Comparison of ENCODE assay signal across 8 mouse cellular contexts in genomic region chr15:85000984-85001982, GRCm38 (mm10). TPM values are rescaled to one million over a fixed set of nuclear protein-coding genes. Genes with fewer than 3 reads are reported as not detected.
DNase-seq lines count a peak whose midpoint lies in the region; ATAC-seq and TF ChIP-seq lines count a peak whose summit lies in the region.

No protein-coding gene starts in this region.

- H3K9ac ChIP-seq in heart, embryonic 14.5 days (ENCODE audit: low read length): no peak overlapping the region

- peak; percentile 99 for TF ChIP-seq CTCF in C2C12 (IDR thresholded peaks at IDR 0.05; ENCODE audit: control insufficient read depth, insufficient read depth, insufficient read length)

- no peak overlapping the region for H3K27ac ChIP-seq in heart, embryonic 14.5 days (replicated peaks in 1 of 2; ENCODE audit: control insufficient read depth in 1 of 2, insufficient read depth in 1 of 2, low read depth in 2 of 2, low read length in 2 of 2)

- no peaks in the 10 kb centered on the region for H3K9me3 ChIP-seq in heart, embryonic 14.5 days (ENCODE audit: control insufficient read depth, low read length)

- DNase-seq in adrenal gland, adult 2 months: peak; percentile 80
- peak; percentile 90 for DNase-seq in embryo, embryonic 11 days
- DNase-seq in kidney, postnatal 36 days: peak; percentile 77 to 91
- DNase-seq in lung, adult 18-20 months: peak; percentile 69 to 75
- DNase-seq in retina, adult 2 months (ENCODE audit: low read depth, low spot score): peak; percentile 23
- DNase-seq in thymus, postnatal 10 days (ENCODE audit: low spot score in 2 of 2): peak; percentile 57 to 84

- H3K27me3 ChIP-seq in C2C12 (ENCODE audit: control insufficient read depth, insufficient read depth, insufficient read length): peaks cover 12% of the 10 kb centered on the region
- no peaks in the 10 kb centered on the region for H3K27me3 ChIP-seq in heart, embryonic 14.5 days (ENCODE audit: control insufficient read depth, insufficient read depth, low read length)

- H3K4me3 ChIP-seq in C2C12 (ENCODE audit: insufficient read depth, poor library complexity, severe bottlenecking): no peak overlapping the region
- H3K4me3 ChIP-seq in heart, embryonic 14.5 days (ENCODE audit: control insufficient read depth in 1 of 2, insufficient read depth in 1 of 2, low read depth in 1 of 2, low read length in 2 of 2): no peak overlapping the region

- peaks cover 0 to 5% of the 10 kb centered on the region in 2 experiments; a peak in 1 of 4 replicates for H3K4me1 ChIP-seq in heart, embryonic 14.5 days (ENCODE audit: control insufficient read depth in 2 of 2, insufficient read depth in 2 of 2, low read length in 2 of 2)

- WGBS in heart, embryonic 14.5 days: 18% methylated on average over 29 of the region's 29 CpGs

- H3K4me2 ChIP-seq in heart, embryonic 14.5 days (ENCODE audit: low read length): no peak overlapping the region

- H3K79me2 ChIP-seq in C2C12 (ENCODE audit: control insufficient read depth, insufficient read depth): no peaks in the 10 kb centered on the region

- no peaks in the 10 kb centered on the region for H3K79me3 ChIP-seq in C2C12 (ENCODE audit: low read depth)

- no peak overlapping the region for H3ac ChIP-seq in C2C12 (ENCODE audit: control insufficient read depth, insufficient read length, low read depth)

- ATAC-seq in heart, embryonic 14.5 days (ENCODE audit: insufficient number of reproducible peaks, insufficient read depth, low FRiP score, low read depth): peak; percentile 62; the same call in 1 of the 2 replicates

- H3K36me3 ChIP-seq in C2C12 (ENCODE audit: control insufficient read depth, insufficient read depth): no peaks in the 10 kb centered on the region
- no peaks in the 10 kb centered on the region for H3K36me3 ChIP-seq in heart, embryonic 14.5 days (ENCODE audit: control insufficient read depth, insufficient read depth, low read length)

TF ChIP-seq in C2C12, 6 proteins besides CTCF, POLR2A, EP300 and RAD21:
- no peak for TF ChIP-seq USF1 (IDR thresholded peaks at IDR 0.05; ENCODE audit: low read depth)

RNA-seq across cellular contexts. Expression of gene 5031439G07Rik, which starts 12.9 kb away (rescaled TPM):
- polyA plus RNA-seq in C2C12 (2012; fragmentation: generic; extraction: Trizol): 30.4 TPM
- total RNA-seq in adrenal gland, adult 2 months (2021): 10 to 100 TPM; 24.1 to 41.5 TPM
- polyA plus RNA-seq in adrenal gland, adult 2 months (2012; rRNA removed): 17.7 and 18.2 TPM in 2 replicates
- polyA plus RNA-seq in heart, embryonic 14.5 days (2014; fragmentation: Nextera tagmentation; extraction: Ambion mirVana): 9.4 and 9.9 TPM in 2 replicates

RNA-seq across cellular contexts. Expression of gene Upk3a, which starts 15.7 kb away (rescaled TPM):
- not detected for polyA plus RNA-seq in C2C12 (2012; fragmentation: generic; extraction: Trizol)
- not detected for total RNA-seq in adrenal gland, adult 2 months (2021)
- not detected in 2 replicates for polyA plus RNA-seq in adrenal gland, adult 2 months (2012; rRNA removed)
- not detected in 2 replicates for polyA plus RNA-seq in heart, embryonic 14.5 days (2014; fragmentation: Nextera tagmentation; extraction: Ambion mirVana)

RNA-seq across cellular contexts. Expression of gene Fam118a, which starts 27.5 kb away (rescaled TPM):
- polyA plus RNA-seq in C2C12 (2012; fragmentation: generic; extraction: Trizol): 24.5 TPM
- 10 to 100 TPM in 1 of 2 experiments, 1 to 10 TPM in 1; 6.0 to 12.4 TPM for total RNA-seq in adrenal gland, adult 2 months (2021)
- 2.4 and 3.0 TPM in 2 replicates for polyA plus RNA-seq in adrenal gland, adult 2 months (2012; rRNA removed)
- 17.4 and 17.5 TPM in 2 replicates for polyA plus RNA-seq in heart, embryonic 14.5 days (2014; fragmentation: Nextera tagmentation; extraction: Ambion mirVana)

Comparison
In these comparisons a context has a peak if more than half of its experiments do, and no peak if none do; other contexts are left out.
1. DNase-seq: peak in every context shown above with its lines; median percentile 90 in embryo, embryonic 11 days; 84 in kidney, postnatal 36 days; 80 in adrenal gland, adult 2 months; 72 in lung, adult 18-20 months; 70 in thymus, postnatal 10 days; 23 in retina, adult 2 months.